Mouse (Mus musculus) heart, embryonic 16.5 days (tissue): ENCODE data around the gene Gm20683. TPM values are rescaled to one million over a fixed set of nuclear protein-coding genes. Genes with fewer than 3 reads are reported as not detected.

Experiments
- ATAC-seq: fragments of 200-750 bp; cut with Nextera tagmentation; replicated peaks from 2 replicates; pipeline ENCODE4 v1.8.0; 2017; ENCODE audit warnings: moderate number of reproducible peaks; ENCODE audit not compliant: insufficient read depth, low FRiP score; ENCODE audit errors: extremely low read depth
- H3K27ac ChIP-seq: fragments of 300-500 bp; sonication (generic); 2 replicates; pipeline ENCODE4 v1.5.1; 2014; ENCODE audit warnings: mild to moderate bottlenecking, low read length, control low read depth, moderate library complexity
- H3K27me3 ChIP-seq: fragments of 300-500 bp; sonication (generic); 2 replicates; pipeline ENCODE4 v1.6.1; 2014; ENCODE audit warnings: low read length, mixed read lengths; ENCODE audit not compliant: control insufficient read depth, insufficient read depth
- H3K36me3 ChIP-seq: fragments of 300-500 bp; sonication (generic); 2 replicates; pipeline ENCODE4 v1.6.1; 2014; ENCODE audit not compliant: control insufficient read depth, insufficient read depth
- H3K4me1 ChIP-seq: fragments of 300-500 bp; sonication (generic); 2 replicates; pipeline ENCODE4 v1.6.1; 2014; ENCODE audit warnings: low read length, mixed read lengths; ENCODE audit not compliant: control insufficient read depth, insufficient read depth
- H3K4me2 ChIP-seq: fragments of 300-500 bp; sonication (generic); 2 replicates; pipeline ENCODE4 v1.6.1; 2014; ENCODE audit warnings: low read depth, mild to moderate bottlenecking, control low read depth, low read length
- H3K4me3 ChIP-seq: fragments of 300-500 bp; sonication (generic); 2 replicates; pipeline ENCODE4 v1.5.1; 2014; ENCODE audit warnings: mild to moderate bottlenecking, control low read depth, low read length
- H3K9ac ChIP-seq: fragments of 300-500 bp; sonication (generic); 2 replicates; pipeline ENCODE4 v1.6.1; 2014; ENCODE audit warnings: low read length, control low read depth
- H3K9me3 ChIP-seq: fragments of 300-500 bp; sonication (generic); replicated peaks from 2 replicates; pipeline ENCODE4 v1.6.1; 2016; ENCODE audit warnings: low read length; ENCODE audit not compliant: control insufficient read depth
- WGBS: fragments of 180-500 bp; shearing (Covaris S2); extraction: QIAGEN DNeasy Blood & Tissue Kit; methylation state at CpG from one replicate; pipeline ENCODE4 v1.1.7; 2014; 5-methylcytosine and 5-hydroxymethylcytosine counted together
- polyA plus RNA-seq: library from polyadenylated mRNA; unstranded; fragments of >200 nt; fragmentation: Nextera tagmentation; extraction: Ambion mirVana; gene quantifications from 2 replicates; pipeline ENCODE4 v1.2.1, GENCODE M21; 2015

Gm20683 gene
- polyA plus RNA-seq, 1 experiment from 2014 or later, result 2.0 TPM

GRCm38 (mm10) chr17:25860832-25861703, 19.5 kb upstream of the Gm20683 start, which contains the start of gene Wdr90:
TSS of gene Wdr90 (minus strand) at chr17:25861501.
- H3K27ac ChIP-seq, result peak within 1 kb of the TSS; percentile 79
- no peaks in the 10 kb centered on the region for H3K9me3 ChIP-seq
- WGBS, result 4% methylated on average over 65 of the region's 65 CpGs
- H3K9ac ChIP-seq, result peak within 1 kb of the TSS; percentile 85
- peak within 1 kb of the TSS; percentile 94 for H3K4me2 ChIP-seq
- peaks cover 13% of the 10 kb centered on the region for H3K4me1 ChIP-seq
- no peaks in the 10 kb centered on the region for H3K36me3 ChIP-seq
- H3K4me3 ChIP-seq, result peak within 1 kb of the TSS; percentile 75
- H3K27me3 ChIP-seq, result no peaks in the 10 kb centered on the region
- ATAC-seq, result peak; percentile 92

- Histone ChIP-seq H3K4me1 (peaks cover 13% of the 10 kb centered on the region), H3K4me2 (peak overlapping the region; percentile 94; the same call in 1 of the 2 replicates), H3K9ac (no peak overlapping the region), H3K9me3 (no peaks in the 10 kb centered on the region), H3K36me3 (no peaks in the 10 kb centered on the region), H3K27me3 (no peaks in the 10 kb centered on the region), H3K4me3 (peak overlapping the region; percentile 75; the same call in 1 of the 2 replicates), H3K27ac (no peak overlapping the region)
- 88% methylated on average over 6 of the region's 6 CpGs for WGBS
- no peak for ATAC-seq
Observed at GRCm38 (mm10) chr17:25860229-25860628, 18.7 kb upstream of the Gm20683 start.

- WGBS, result 1% methylated on average over 21 of the region's 21 CpGs
- Histone ChIP-seq H3K4me2 (peak within 1 kb of the TSS; percentile 79), H3K4me1 (peaks cover 12% of the 10 kb centered on the region), H3K27ac (peak within 1 kb of the TSS; percentile 91), H3K9ac (peak within 1 kb of the TSS; percentile 96), H3K27me3 (no peaks in the 10 kb centered on the region), H3K4me3 (peak within 1 kb of the TSS; percentile 94), H3K36me3 (peaks cover 33% of the 10 kb centered on the region), H3K9me3 (no peaks in the 10 kb centered on the region)
- peak; percentile 94 for ATAC-seq
Observed at GRCm38 (mm10) chr17:25844396-25844901, 2.9 kb upstream of the Gm20683 start, which contains the start of gene Rhot2. TSS of gene Rhot2 (minus strand) at chr17:25844851.

- Histone ChIP-seq H3K9ac (peak overlapping the region; percentile 96), H3K4me2 (peak overlapping the region; percentile 79), H3K27ac (peak overlapping the region; percentile 91), H3K4me3 (peak overlapping the region; percentile 94), H3K36me3 (peaks cover 37% of the 10 kb centered on the region), H3K4me1 (peaks cover 12% of the 10 kb centered on the region), H3K9me3 (no peaks in the 10 kb centered on the region), H3K27me3 (no peaks in the 10 kb centered on the region)
- WGBS, result 1% methylated on average over 38 of the region's 38 CpGs
- peak; percentile 29 for ATAC-seq
Observed at GRCm38 (mm10) chr17:25843636-25844395, 2.3 kb upstream of the Gm20683 start.

GRCm38 (mm10) chr17:25843122-25843521, 1.6 kb upstream of the Gm20683 start:
- Histone ChIP-seq H3K4me2 (peak overlapping the region; percentile 79), H3K27me3 (no peaks in the 10 kb centered on the region), H3K9ac (peak overlapping the region; percentile 96), H3K36me3 (peaks cover 35% of the 10 kb centered on the region), H3K4me1 (peaks cover 12% of the 10 kb centered on the region), H3K27ac (no peak overlapping the region; the same call in 1 of the 2 replicates), H3K4me3 (peak overlapping the region; percentile 94), H3K9me3 (no peaks in the 10 kb centered on the region)
- WGBS, result 84% methylated on average over 4 of the region's 4 CpGs
- no peak for ATAC-seq

- no peak overlapping the region for H3K4me2 ChIP-seq
- 83% methylated on average over 3 of the region's 3 CpGs for WGBS
Observed at GRCm38 (mm10) chr17:25842509-25842908, 946 bp upstream of the Gm20683 start.

GRCm38 (mm10) chr17:25840519-25840918, 1.0 kb downstream of the Gm20683 start:
- peaks cover 30% of the 10 kb centered on the region for H3K4me1 ChIP-seq
- 98% methylated on average over 6 of the region's 6 CpGs for WGBS
- no peaks in the 10 kb centered on the region for H3K27me3 ChIP-seq
- no peaks in the 10 kb centered on the region for H3K9me3 ChIP-seq
- H3K27ac ChIP-seq, result no peak overlapping the region
- H3K9ac ChIP-seq, result no peak overlapping the region
- H3K4me2 ChIP-seq, result no peak overlapping the region
- H3K36me3 ChIP-seq, result peaks cover 35% of the 10 kb centered on the region
- ATAC-seq, result no peak
- H3K4me3 ChIP-seq, result no peak overlapping the region

More at GRCm38 (mm10) chr17:25842509-25842908, 946 bp upstream of the Gm20683 start:
- no peaks in the 10 kb centered on the region for H3K27me3 ChIP-seq
- no peak overlapping the region for H3K4me3 ChIP-seq
- no peak for ATAC-seq
- H3K9ac ChIP-seq, result no peak overlapping the region
- no peaks in the 10 kb centered on the region for H3K9me3 ChIP-seq
- peaks cover 35% of the 10 kb centered on the region for H3K36me3 ChIP-seq
- no peak overlapping the region for H3K27ac ChIP-seq
- peaks cover 13% of the 10 kb centered on the region for H3K4me1 ChIP-seq

- Histone ChIP-seq H3K9ac (no peak overlapping the region), H3K4me3 (no peak overlapping the region), H3K4me1 (peaks cover 35% of the 10 kb centered on the region), H3K9me3 (no peaks in the 10 kb centered on the region), H3K27me3 (no peaks in the 10 kb centered on the region), H3K36me3 (peaks cover 35% of the 10 kb centered on the region), H3K27ac (no peak overlapping the region), H3K4me2 (no peak overlapping the region)
- 81% methylated on average over 14 of the region's 14 CpGs for whole genome bisulfite sequencing
- no peak for ATAC-seq
Observed at GRCm38 (mm10) chr17:25839455-25840235, 1.9 kb downstream of the Gm20683 start.
